Mouse (Mus musculus) G1E (cell line): Measurements from ENCODE around the gene Ctdspl.

Experiments used
- CTCF ChIP-seq: IDR thresholded peaks from 2 replicates; pipeline ENCODE4 v1.5.1; 2012; ENCODE audit warnings: low read depth, low read length, inconsistent platforms, mixed read lengths
- GATA1 ChIP-seq: IDR thresholded peaks from 2 replicates; pipeline ENCODE4 v1.6.1; 2012; ENCODE audit warnings: borderline replicate concordance, low read length, inconsistent platforms, mixed read lengths
- GATA2 ChIP-seq: IDR thresholded peaks from 2 replicates; pipeline ENCODE4 v1.6.1; 2012; ENCODE audit warnings: low read depth, low read length, inconsistent platforms, borderline replicate concordance
- POLR2AphosphoS5 ChIP-seq: IDR thresholded peaks from 2 replicates; pipeline ENCODE4 v1.6.1; 2012; ENCODE audit warnings: low read depth, low read length, inconsistent platforms; ENCODE audit not compliant: insufficient replicate concordance
- TAL1 ChIP-seq: conservative IDR thresholded peaks from 2 replicates; pipeline ENCODE4 v1.6.1; 2012; ENCODE audit warnings: low read depth, low read length, inconsistent platforms, mixed read lengths

- TF ChIP-seq TAL1 (no peak), CTCF (no peak), GATA1 (no peak), POLR2AphosphoS5 (no peak), GATA2 (no peak)
Observed at GRCm38 (mm10) chr9:119038574-119038973, 112.3 kb downstream of the Ctdspl start.
